Mouse (Mus musculus) heart, embryonic 12.5 days (tissue): ENCODE data around the gene Hoxc5. TPM values are rescaled to one million over a fixed set of nuclear protein-coding genes. Genes with fewer than 3 reads are reported as not detected.

Experiments
- ATAC-seq: fragments of 200-750 bp; cut with Nextera tagmentation; 2 replicates; pipeline ENCODE4 v1.8.0; 2017; ENCODE audit warnings: moderate TSS enrichment, moderate library complexity; ENCODE audit not compliant: insufficient number of reproducible peaks, low FRiP score
- H3K27ac ChIP-seq: fragments of 300-500 bp; sonication (generic); 2 replicates; pipeline ENCODE4 v1.5.1; 2016; ENCODE audit warnings: mild to moderate bottlenecking, moderate library complexity; ENCODE audit not compliant: poor library complexity, severe bottlenecking
- H3K27me3 ChIP-seq: fragments of 300-500 bp; sonication (generic); replicated peaks from 2 replicates; pipeline ENCODE4 v1.6.1; 2016; ENCODE audit warnings: mild to moderate bottlenecking, moderate library complexity
- H3K36me3 ChIP-seq: fragments of 300-500 bp; sonication (generic); 2 replicates; pipeline ENCODE4 v1.6.1; 2016; ENCODE audit warnings: mild to moderate bottlenecking, moderate library complexity
- H3K4me1 ChIP-seq: fragments of 300-500 bp; sonication (generic); replicated peaks from 2 replicates; pipeline ENCODE4 v1.6.1; 2016; ENCODE audit warnings: mild to moderate bottlenecking
- H3K4me2 ChIP-seq: fragments of 300-500 bp; sonication (generic); 2 replicates; pipeline ENCODE4 v1.6.1; 2016; ENCODE audit warnings: mild to moderate bottlenecking, moderate library complexity
- H3K4me3 ChIP-seq: fragments of 300-500 bp; sonication (generic); 2 replicates; pipeline ENCODE4 v1.5.1; 2016; ENCODE audit warnings: mild to moderate bottlenecking
- H3K9ac ChIP-seq: fragments of 300-500 bp; sonication (generic); 2 replicates; pipeline ENCODE4 v1.6.1; 2016; ENCODE audit warnings: mild to moderate bottlenecking, moderate library complexity
- H3K9me3 ChIP-seq: fragments of 300-500 bp; sonication (generic); replicated peaks from 2 replicates; pipeline ENCODE4 v1.6.1; 2016; ENCODE audit warnings: mild to moderate bottlenecking, moderate library complexity
- WGBS: fragments of 180-500 bp; shearing (Covaris S2); methylation state at CpG from one replicate; pipeline ENCODE4 v1.1.7; 2016; 5-methylcytosine and 5-hydroxymethylcytosine counted together
- polyA plus RNA-seq: library from polyadenylated mRNA; unstranded; fragments of >200 nt; fragmentation: Nextera tagmentation; extraction: Ambion mirVana; gene quantifications from 2 replicates; pipeline ENCODE4 v1.2.1, GENCODE M21; 2016

The Hoxc5 gene
- polyA plus RNA-seq, result 0.38 and 0.39 TPM in 2 replicates

DNA sequence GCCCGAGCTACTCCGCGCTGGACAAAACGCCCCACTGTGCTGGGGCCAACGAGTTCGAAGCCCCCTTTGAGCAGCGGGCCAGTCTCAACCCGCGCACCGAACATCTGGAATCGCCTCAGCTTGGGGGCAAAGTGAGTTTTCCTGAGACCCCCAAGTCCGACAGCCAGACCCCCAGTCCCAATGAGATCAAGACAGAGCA, at the start of gene Hoxc5:
Hoxc5 (plus strand) TSS at position 132 of the 199 bp plus-strand sequence.
- Histone ChIP-seq H3K36me3 (no peaks in the 10 kb centered on the region), H3K9me3 (no peaks in the 10 kb centered on the region), H3K4me1 (peaks cover 12% of the 10 kb centered on the region; the same call in 1 of the 2 replicates), H3K4me2 (peak within 1 kb of the TSS; percentile 45), H3K27ac (no peak within 1 kb of the TSS), H3K4me3 (peak within 1 kb of the TSS; percentile 17; the same call in 1 of the 2 replicates), H3K27me3 (peaks cover 97% of the 10 kb centered on the region), H3K9ac (no peak within 1 kb of the TSS)
- WGBS, result 2% methylated on average over 12 of the region's 12 CpGs
- no peak for ATAC-seq

DNA sequence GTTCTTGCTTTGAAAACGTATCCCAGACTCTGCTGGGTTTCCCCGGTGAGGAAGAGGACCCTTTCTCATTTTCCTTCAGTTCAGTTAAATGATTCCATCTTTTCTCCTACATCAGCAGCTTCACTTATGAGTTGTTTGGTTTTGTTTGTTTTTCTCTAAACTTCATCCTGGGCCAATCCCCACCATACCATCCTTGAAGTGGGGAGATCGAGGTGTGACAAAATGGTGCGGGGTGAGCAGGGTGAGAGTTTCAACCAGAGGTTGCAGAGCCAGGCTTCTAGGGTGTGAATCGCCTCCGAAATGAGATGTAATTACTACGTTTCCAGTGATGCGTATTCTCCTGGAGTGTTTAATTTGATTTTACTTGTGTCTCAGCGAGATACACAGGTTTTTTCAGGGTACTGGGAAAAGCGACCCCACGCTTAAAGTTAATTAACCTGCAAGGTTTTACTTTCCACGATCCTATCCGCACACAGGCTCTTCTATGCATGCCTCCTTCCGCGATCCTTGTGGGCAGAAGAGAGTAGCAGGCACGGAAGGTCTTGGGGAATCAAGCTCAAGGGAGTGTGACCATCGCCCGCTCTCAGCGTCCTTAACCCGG, 49.2 kb upstream of the Hoxc5 start:
- Histone ChIP-seq H3K4me3 (no peak overlapping the region), H3K4me1 (peaks cover 9% of the 10 kb centered on the region), H3K9me3 (no peaks in the 10 kb centered on the region), H3K27me3 (peaks cover 91% of the 10 kb centered on the region), H3K27ac (no peak overlapping the region), H3K9ac (no peak overlapping the region), H3K4me2 (no peak overlapping the region), H3K36me3 (no peaks in the 10 kb centered on the region)
- ATAC-seq, result no peak
- 2% methylated on average over 20 of the region's 20 CpGs for WGBS

DNA sequence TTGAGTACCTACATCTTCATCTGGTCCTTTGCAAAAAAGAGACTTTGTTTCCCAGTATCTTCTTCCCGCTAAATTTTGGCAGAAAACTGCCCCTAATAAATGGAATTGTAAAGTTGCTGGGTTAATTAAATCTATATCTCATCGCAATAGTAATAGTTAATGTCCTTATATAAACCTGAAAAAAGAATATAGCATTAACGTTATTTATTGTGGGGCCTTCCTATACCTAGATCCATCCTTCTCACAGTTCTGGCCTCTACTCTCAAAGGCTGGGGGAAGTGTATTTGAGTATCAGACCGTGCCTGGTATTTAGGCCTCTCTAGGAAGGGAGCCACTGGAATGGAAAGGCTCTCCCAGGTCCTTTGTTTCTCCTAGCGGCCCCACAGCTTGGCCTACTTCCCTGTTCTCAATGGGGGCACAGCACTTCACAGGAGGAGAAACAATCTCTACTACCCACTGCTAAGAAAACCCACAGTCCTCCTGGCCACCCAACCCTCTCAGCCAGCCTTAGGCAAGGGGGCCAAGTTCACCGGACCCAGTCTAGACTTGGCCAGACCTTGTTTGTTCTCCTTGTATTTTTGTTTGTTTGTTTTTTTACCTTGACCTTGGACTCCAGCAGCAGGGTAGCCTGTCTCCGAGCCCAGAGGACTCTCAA, 48.5 kb upstream of the Hoxc5 start:
- no peak overlapping the region for H3K9ac ChIP-seq
- peaks cover 92% of the 10 kb centered on the region for H3K27me3 ChIP-seq
- ATAC-seq, result no peak
- H3K36me3 ChIP-seq, result no peaks in the 10 kb centered on the region
- WGBS, result 2% methylated on average over 7 of the region's 7 CpGs
- peaks cover 9% of the 10 kb centered on the region for H3K4me1 ChIP-seq
- no peak overlapping the region for H3K27ac ChIP-seq
- no peak overlapping the region for H3K4me3 ChIP-seq
- no peak overlapping the region for H3K4me2 ChIP-seq
- no peaks in the 10 kb centered on the region for H3K9me3 ChIP-seq

DNA sequence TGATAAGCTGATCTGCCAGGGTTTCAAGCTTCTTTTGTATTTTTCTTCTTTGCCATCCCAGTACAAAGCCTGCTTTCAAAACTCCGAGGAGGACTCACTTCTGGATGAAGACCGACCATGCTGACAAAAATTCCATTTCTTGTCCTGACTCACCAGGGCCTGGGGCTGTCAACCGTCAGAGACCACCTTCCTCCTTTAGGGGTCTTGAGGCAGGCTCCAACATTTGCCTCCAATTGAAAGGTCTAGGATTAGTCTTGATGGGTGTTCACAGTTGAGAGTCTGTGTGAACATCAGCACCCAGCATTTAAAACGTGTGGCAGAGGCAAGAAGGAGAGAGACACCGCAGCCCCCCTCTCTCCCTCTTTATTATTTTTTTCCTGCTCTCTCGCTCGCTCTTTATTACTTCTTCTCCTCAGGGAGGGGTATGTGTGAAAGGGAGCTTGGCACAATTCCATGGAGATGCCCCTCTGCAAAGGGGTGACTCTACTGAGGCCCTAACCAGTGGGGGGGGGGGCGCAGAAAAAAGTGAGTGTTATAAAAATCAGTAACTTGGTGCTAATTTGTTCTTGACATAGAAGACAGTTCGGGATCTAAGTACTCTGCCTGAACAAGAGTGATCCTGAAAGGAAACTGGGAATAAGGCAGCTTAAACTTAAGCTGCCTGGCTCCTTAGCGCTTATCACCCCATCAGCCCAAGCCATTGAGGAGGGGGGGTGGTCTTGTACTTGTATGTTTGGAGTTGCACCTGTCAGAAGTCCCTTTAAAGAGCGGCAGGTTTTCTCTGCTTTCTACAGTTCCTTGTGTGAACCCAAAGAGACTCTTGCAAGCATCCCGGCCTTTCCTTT, 47.7 kb upstream of the Hoxc5 start:
- no peak overlapping the region for H3K9ac ChIP-seq

DNA sequence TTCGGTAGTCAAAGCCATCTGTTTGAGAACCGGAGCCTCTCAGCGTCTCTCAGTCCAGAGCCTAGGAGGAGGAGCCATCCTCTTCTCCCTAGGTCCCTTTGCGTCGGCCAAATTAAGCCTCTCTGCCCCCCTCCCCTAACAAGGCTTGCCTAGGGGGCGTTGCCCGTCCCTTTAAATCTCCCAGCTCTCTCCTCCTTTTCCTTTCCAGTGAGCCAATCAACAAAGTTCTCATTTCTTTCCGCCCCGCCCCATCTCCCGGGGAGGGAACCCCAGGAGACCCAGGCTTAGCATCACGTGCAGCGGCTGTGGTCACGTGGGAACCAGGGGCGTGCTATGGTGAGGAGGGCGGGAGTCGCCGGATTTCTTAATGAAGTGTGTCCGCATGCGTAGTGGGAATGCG, 46.6 kb upstream of the Hoxc5 start:
- peak overlapping the region; percentile 61 for H3K4me2 ChIP-seq
- H3K27me3 ChIP-seq, result peaks cover 94% of the 10 kb centered on the region
- peak overlapping the region; percentile 28 for H3K4me3 ChIP-seq
- 0 out of 2 replicates have a peak, but pooled peaks have one; percentile 55 for ATAC-seq
- WGBS, result 0% methylated on average over 19 of the region's 20 CpGs
- no peaks in the 10 kb centered on the region for H3K9me3 ChIP-seq
- peaks cover 9% of the 10 kb centered on the region for H3K4me1 ChIP-seq
- H3K27ac ChIP-seq, result no peak overlapping the region
- no peaks in the 10 kb centered on the region for H3K36me3 ChIP-seq
- H3K9ac ChIP-seq, result no peak overlapping the region

More for the DNA sequence above, 47.7 kb upstream of the Hoxc5 start:
- no peaks in the 10 kb centered on the region for H3K36me3 ChIP-seq
- no peak for ATAC-seq
- H3K27me3 ChIP-seq, result peaks cover 96% of the 10 kb centered on the region
- H3K9me3 ChIP-seq, result no peaks in the 10 kb centered on the region
- 4% methylated on average over 12 of the region's 12 CpGs for WGBS
- peaks cover 9% of the 10 kb centered on the region for H3K4me1 ChIP-seq
- H3K4me2 ChIP-seq, result no peak overlapping the region
- H3K27ac ChIP-seq, result no peak overlapping the region
- no peak overlapping the region for H3K4me3 ChIP-seq

DNA sequence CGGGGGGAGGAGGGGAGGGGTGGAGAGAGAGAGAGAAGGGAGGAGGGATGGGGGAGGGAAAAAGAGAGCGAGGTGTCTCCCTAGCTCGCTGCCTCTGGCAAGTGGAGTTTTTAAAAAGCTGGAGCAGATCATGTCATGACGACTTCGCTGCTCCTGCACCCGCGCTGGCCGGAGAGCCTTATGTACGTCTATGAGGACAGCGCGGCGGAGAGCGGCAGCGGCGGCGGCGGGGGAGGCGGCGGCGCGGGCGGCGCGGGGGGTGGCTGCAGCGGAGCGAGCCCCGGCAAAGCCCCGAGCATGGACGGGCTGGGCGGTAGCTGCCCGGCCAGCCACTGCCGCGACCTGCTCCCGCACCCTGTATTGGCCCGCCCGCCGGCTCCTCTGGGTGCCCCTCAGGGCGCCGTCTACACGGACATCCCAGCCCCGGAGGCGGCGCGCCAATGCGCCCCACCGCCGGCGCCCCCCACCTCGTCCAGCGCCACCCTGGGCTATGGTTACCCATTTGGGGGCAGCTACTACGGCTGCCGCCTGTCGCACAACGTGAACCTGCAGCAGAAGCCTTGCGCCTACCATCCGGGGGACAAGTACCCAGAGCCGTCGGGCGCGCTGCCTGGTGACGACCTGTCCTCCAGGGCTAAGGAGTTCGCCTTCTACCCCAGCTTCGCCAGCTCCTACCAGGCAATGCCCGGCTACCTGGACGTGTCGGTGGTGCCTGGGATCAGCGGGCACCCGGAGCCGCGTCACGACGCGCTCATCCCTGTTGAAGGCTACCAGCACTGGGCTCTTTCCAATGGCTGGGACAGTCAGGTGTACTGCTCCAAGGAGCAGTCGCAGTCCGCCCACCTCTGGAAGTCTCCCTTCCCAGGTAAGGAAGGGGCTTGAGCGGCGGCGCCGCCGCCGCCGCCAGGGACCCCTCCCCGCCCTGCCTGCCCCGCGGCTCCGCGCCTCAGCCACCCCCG, 45.9 kb upstream of the Hoxc5 start, which contains the start of gene Hoxc13:
Hoxc13 (plus strand) TSS at position 51 of the 959 bp plus-strand sequence.
- H3K9ac ChIP-seq, result no peak within 1 kb of the TSS
- peaks cover 94% of the 10 kb centered on the region for H3K27me3 ChIP-seq
- under 1% methylated on average over 70 of the region's 88 CpGs for WGBS
- H3K27ac ChIP-seq, result no peak within 1 kb of the TSS
- peaks cover 9% of the 10 kb centered on the region for H3K4me1 ChIP-seq
- ATAC-seq, result peak; percentile 15; the same call in 1 of the 2 replicates
- H3K4me3 ChIP-seq, result peak within 1 kb of the TSS; percentile 28
- H3K9me3 ChIP-seq, result no peaks in the 10 kb centered on the region
- no peaks in the 10 kb centered on the region for H3K36me3 ChIP-seq
- peak within 1 kb of the TSS; percentile 61 for H3K4me2 ChIP-seq

DNA sequence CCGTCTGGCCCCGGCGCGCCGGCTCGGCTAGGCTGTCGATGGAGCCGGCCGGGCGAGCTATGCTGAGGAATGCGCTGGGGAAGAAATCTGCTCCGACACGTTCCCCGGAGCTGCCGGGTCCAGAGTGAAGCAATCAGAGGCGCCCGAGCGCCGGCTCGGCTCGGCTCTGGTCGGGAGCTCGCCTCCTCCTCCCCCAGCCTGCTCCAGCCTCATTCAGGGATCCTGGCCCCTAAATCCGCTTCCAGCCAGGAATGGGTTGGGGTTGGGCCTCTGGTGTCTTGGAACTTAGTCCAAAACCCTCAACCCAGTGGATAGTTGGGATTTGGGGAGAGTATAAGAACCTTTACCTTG, 45.3 kb upstream of the Hoxc5 start:
- Histone ChIP-seq H3K9me3 (no peaks in the 10 kb centered on the region), H3K36me3 (no peaks in the 10 kb centered on the region), H3K27me3 (peaks cover 94% of the 10 kb centered on the region), H3K4me1 (peaks cover 9% of the 10 kb centered on the region), H3K9ac (no peak overlapping the region), H3K4me2 (no peak overlapping the region), H3K27ac (no peak overlapping the region), H3K4me3 (peak overlapping the region; percentile 28; the same call in 1 of the 2 replicates)
- ATAC-seq, result peak; percentile 39
- WGBS, result under 1% methylated on average over 24 of the region's 24 CpGs

DNA sequence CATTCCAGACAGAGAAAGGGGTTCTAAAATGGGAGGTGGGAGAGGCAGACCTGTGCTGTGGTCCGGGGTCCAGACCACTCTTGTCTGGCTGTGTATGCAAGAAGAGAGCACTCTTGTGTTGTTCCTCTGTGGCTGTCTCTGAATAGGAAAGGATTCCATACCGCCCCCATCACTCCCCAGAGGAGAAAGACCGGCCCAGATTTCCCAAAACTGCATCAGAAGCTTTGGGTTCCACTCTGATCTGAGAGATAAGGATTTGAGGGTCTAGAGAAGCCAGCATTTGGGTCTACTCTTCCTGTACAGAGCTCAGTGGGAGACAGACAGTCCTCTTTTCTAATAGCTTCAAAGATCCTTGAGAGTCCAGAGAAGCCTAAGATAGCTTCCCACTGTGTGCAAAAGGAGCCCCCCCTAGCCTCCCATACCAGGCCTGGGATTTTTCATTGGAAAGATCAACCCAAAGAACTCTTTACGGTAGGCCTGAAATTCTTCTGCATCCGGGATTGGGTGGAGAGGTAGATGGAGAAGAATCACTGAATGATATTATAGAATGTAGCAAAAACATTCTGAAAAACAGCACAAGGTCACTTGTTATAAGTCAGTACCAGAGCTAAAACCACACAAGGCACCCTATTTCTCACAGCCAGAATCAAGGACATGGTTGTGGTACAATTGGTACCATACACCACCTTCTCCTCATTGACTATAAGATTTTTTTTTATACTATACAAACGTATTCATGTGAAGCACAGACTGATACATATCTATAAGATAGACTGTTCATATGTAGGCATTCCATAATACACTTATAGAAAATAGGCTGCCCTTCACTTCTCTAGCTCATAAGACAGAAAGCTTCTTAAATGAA, 44.4 kb upstream of the Hoxc5 start:
- Histone ChIP-seq H3K27me3 (peaks cover 94% of the 10 kb centered on the region), H3K36me3 (no peaks in the 10 kb centered on the region), H3K9ac (no peak overlapping the region), H3K4me3 (no peak overlapping the region), H3K4me2 (no peak overlapping the region), H3K4me1 (peaks cover 9% of the 10 kb centered on the region), H3K9me3 (no peaks in the 10 kb centered on the region), H3K27ac (no peak overlapping the region)
- no peak for ATAC-seq
- 21% methylated on average over 6 of the region's 6 CpGs for WGBS

DNA sequence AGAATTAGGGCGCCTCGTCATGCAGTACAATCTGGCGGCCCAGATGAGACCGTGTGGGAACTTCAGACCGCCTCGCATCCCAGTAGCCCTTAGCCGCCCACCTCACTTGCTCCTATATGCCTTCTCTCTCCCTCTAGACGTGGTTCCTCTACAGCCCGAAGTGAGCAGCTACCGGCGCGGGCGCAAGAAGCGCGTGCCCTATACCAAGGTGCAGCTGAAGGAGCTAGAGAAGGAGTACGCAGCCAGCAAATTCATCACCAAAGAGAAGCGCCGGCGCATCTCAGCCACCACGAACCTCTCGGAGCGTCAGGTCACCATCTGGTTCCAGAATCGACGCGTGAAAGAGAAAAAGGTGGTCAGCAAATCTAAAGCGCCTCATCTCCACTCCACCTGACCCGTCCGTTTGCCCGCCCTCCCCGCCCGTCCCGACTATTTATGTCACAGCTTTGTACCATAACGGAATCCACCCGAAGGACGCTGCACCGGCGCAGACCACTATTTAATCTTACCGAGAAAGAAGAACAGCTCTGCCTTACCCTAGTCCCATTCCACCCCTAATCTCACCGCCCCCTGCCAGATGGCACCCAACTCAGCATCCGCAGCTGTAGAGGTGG, 40.1 kb upstream of the Hoxc5 start:
- WGBS, result 2% methylated on average over 40 of the region's 40 CpGs
- Histone ChIP-seq H3K9me3 (no peaks in the 10 kb centered on the region), H3K4me2 (no peak overlapping the region), H3K4me3 (no peak overlapping the region), H3K27me3 (peaks cover 95% of the 10 kb centered on the region), H3K27ac (no peak overlapping the region), H3K9ac (no peak overlapping the region), H3K36me3 (no peaks in the 10 kb centered on the region), H3K4me1 (no peaks in the 10 kb centered on the region)
- ATAC-seq, result no peak
